Mouse (Mus musculus) left cerebral cortex, postnatal 10 days (tissue): ENCODE measurements at regions not wholly inside any gene's neighbourhood (a gene's known extent, or its start where the extent isn't known, plus 50 kb on each side); places are given as distances from the start of the nearest gene placed in this dataset.

Experiments
- DNase-seq, 2 experiments: peaks; one replicate each; pipeline ENCODE4 v3.0.0; 2021 to 2022; ENCODE audit warnings: low spot score in 2 of 2, mixed read lengths in 1 of 2; ENCODE audit errors: extremely low spot score in 1 of 2
- intact Hi-C: fragments of 180-260 bp; cut with DNase I; formaldehyde crosslinking; loops from one replicate; pipeline ENCODE4 v1.15.1; 2025

GRCm38 (mm10) chrX:41161544-41161943, 239.1 kb upstream of the Gria3 start:
- peak in 1 of 2 experiments; percentile 9 for DNase-seq
- intact Hi-C loops, result no loop called here
